Mouse (Mus musculus): ENCODE measurements around the gene Pltp. TPM values are rescaled to one million over a fixed set of nuclear protein-coding genes. Genes with fewer than 3 reads are reported as not detected.

The Pltp gene
- polyA plus RNA-seq, 1 experiment = 51.8 TPM

- Histone ChIP-seq H3K4me1 (ENCODE audit: control insufficient read depth, insufficient read depth, insufficient read length) (no peaks in the 10 kb centered on the region; the same call in 1 of the 2 replicates), H3K4me3 (ENCODE audit: extremely low read depth, insufficient read depth, insufficient read length) (no peak overlapping the region), H3K36me3 (ENCODE audit: control insufficient read depth, insufficient read depth, low read length) (peaks cover 73% of the 10 kb centered on the region), H3K27me3 (ENCODE audit: control insufficient read depth, insufficient read depth, low read length) (no peaks in the 10 kb centered on the region), H3K27ac (ENCODE audit: insufficient read depth, low read length) (no peak overlapping the region)
- TF ChIP-seq CTCF (IDR thresholded peaks at IDR 0.05; ENCODE audit: extremely low read depth, insufficient read depth, insufficient read length, insufficient replicate concordance) (no peak), POLR2A (IDR thresholded peaks at IDR 0.05; ENCODE audit: low read depth, low read length) (no peak)
- DNase-seq (ENCODE audit: low read depth in 1 of 2, low spot score in 2 of 2) = peak in 1 of 2 experiments; percentile 40
- 94% methylated on average over 7 of the region's 7 CpGs for WGBS
Observed at GRCm38 (mm10) chr2:164898008-164898407, 40.5 kb upstream of the Pltp start.

GRCm38 (mm10) chr2:164895885-164896284 is 38.4 kb upstream of the Pltp start:
- TF ChIP-seq CTCF (IDR thresholded peaks at IDR 0.05; ENCODE audit: extremely low read depth, insufficient read depth, insufficient read length, insufficient replicate concordance) (no peak), POLR2A (IDR thresholded peaks at IDR 0.05; ENCODE audit: low read depth, low read length) (no peak)
- H3K4me1 ChIP-seq (ENCODE audit: control insufficient read depth, insufficient read depth, insufficient read length) = no peaks in the 10 kb centered on the region; the same call in 1 of the 2 replicates
- no peak for DNase-seq (ENCODE audit: low read depth in 1 of 2, low spot score in 2 of 2)
- peaks cover 76% of the 10 kb centered on the region for H3K36me3 ChIP-seq (ENCODE audit: control insufficient read depth, insufficient read depth, low read length)
- 93% methylated on average over 6 of the region's 6 CpGs for WGBS
- no peak overlapping the region for H3K4me3 ChIP-seq (ENCODE audit: extremely low read depth, insufficient read depth, insufficient read length)
- no peak overlapping the region for H3K27ac ChIP-seq (ENCODE audit: insufficient read depth, low read length)
- H3K27me3 ChIP-seq (ENCODE audit: control insufficient read depth, insufficient read depth, low read length) = no peaks in the 10 kb centered on the region

- no peak for TF ChIP-seq POLR2A (IDR thresholded peaks at IDR 0.05; ENCODE audit: low read depth, low read length)
- no peak for TF ChIP-seq CTCF (IDR thresholded peaks at IDR 0.05; ENCODE audit: extremely low read depth, insufficient read depth, insufficient read length, insufficient replicate concordance)
- Histone ChIP-seq H3K27ac (ENCODE audit: insufficient read depth, low read length) (no peak overlapping the region), H3K36me3 (ENCODE audit: control insufficient read depth, insufficient read depth, low read length) (peaks cover 80% of the 10 kb centered on the region), H3K4me3 (ENCODE audit: extremely low read depth, insufficient read depth, insufficient read length) (no peak overlapping the region), H3K27me3 (ENCODE audit: control insufficient read depth, insufficient read depth, low read length) (no peaks in the 10 kb centered on the region), H3K4me1 (ENCODE audit: control insufficient read depth, insufficient read depth, insufficient read length) (no peaks in the 10 kb centered on the region)
- WGBS = 84% methylated on average over 1 of the region's 1 CpGs
- no peak for DNase-seq (ENCODE audit: low read depth in 1 of 2, low spot score in 2 of 2)
Observed at GRCm38 (mm10) chr2:164894644-164895043, 37.1 kb upstream of the Pltp start.

GRCm38 (mm10) chr2:164894048-164894447 is 36.5 kb upstream of the Pltp start:
- WGBS = 83% methylated on average over 5 of the region's 5 CpGs
- Histone ChIP-seq H3K27ac (ENCODE audit: insufficient read depth, low read length) (no peak overlapping the region), H3K4me3 (ENCODE audit: extremely low read depth, insufficient read depth, insufficient read length) (no peak overlapping the region), H3K4me1 (ENCODE audit: control insufficient read depth, insufficient read depth, insufficient read length) (no peaks in the 10 kb centered on the region), H3K27me3 (ENCODE audit: control insufficient read depth, insufficient read depth, low read length) (no peaks in the 10 kb centered on the region), H3K36me3 (ENCODE audit: control insufficient read depth, insufficient read depth, low read length) (peaks cover 81% of the 10 kb centered on the region)
- DNase-seq (ENCODE audit: low read depth in 1 of 2, low spot score in 2 of 2) = no peak
- no peak for TF ChIP-seq POLR2A (IDR thresholded peaks at IDR 0.05; ENCODE audit: low read depth, low read length)
- TF ChIP-seq CTCF (IDR thresholded peaks at IDR 0.05; ENCODE audit: extremely low read depth, insufficient read depth, insufficient read length, insufficient replicate concordance) = no peak

- no peaks in the 10 kb centered on the region for H3K27me3 ChIP-seq (ENCODE audit: control insufficient read depth, insufficient read depth, low read length)
- no peaks in the 10 kb centered on the region for H3K4me1 ChIP-seq (ENCODE audit: control insufficient read depth, insufficient read depth, insufficient read length)
- no peak for DNase-seq (ENCODE audit: low read depth in 1 of 2, low spot score in 2 of 2)
- no peak overlapping the region for H3K4me3 ChIP-seq (ENCODE audit: extremely low read depth, insufficient read depth, insufficient read length)
- TF ChIP-seq POLR2A (IDR thresholded peaks at IDR 0.05; ENCODE audit: low read depth, low read length) = no peak
- no peak for TF ChIP-seq CTCF (IDR thresholded peaks at IDR 0.05; ENCODE audit: extremely low read depth, insufficient read depth, insufficient read length, insufficient replicate concordance)
- H3K27ac ChIP-seq (ENCODE audit: insufficient read depth, low read length) = no peak overlapping the region
- WGBS = 90% methylated on average over 6 of the region's 6 CpGs
- H3K36me3 ChIP-seq (ENCODE audit: control insufficient read depth, insufficient read depth, low read length) = peaks cover 82% of the 10 kb centered on the region
Observed at GRCm38 (mm10) chr2:164892696-164893216, 35.2 kb upstream of the Pltp start.

GRCm38 (mm10) chr2:164891908-164892695 is 34.6 kb upstream of the Pltp start:
- TF ChIP-seq CTCF (IDR thresholded peaks at IDR 0.05; ENCODE audit: extremely low read depth, insufficient read depth, insufficient read length, insufficient replicate concordance) = no peak
- no peak for TF ChIP-seq POLR2A (IDR thresholded peaks at IDR 0.05; ENCODE audit: low read depth, low read length)
- no peak overlapping the region for H3K27ac ChIP-seq (ENCODE audit: insufficient read depth, low read length)

More at GRCm38 (mm10) chr2:164891908-164892695, 34.6 kb upstream of the Pltp start:
- DNase-seq (ENCODE audit: low read depth in 1 of 2, low spot score in 2 of 2) = no peak
- peaks cover 81% of the 10 kb centered on the region for H3K36me3 ChIP-seq (ENCODE audit: control insufficient read depth, insufficient read depth, low read length)
- WGBS = 91% methylated on average over 15 of the region's 15 CpGs
- H3K27me3 ChIP-seq (ENCODE audit: control insufficient read depth, insufficient read depth, low read length) = no peaks in the 10 kb centered on the region
- no peak overlapping the region for H3K4me3 ChIP-seq (ENCODE audit: extremely low read depth, insufficient read depth, insufficient read length)
- no peaks in the 10 kb centered on the region for H3K4me1 ChIP-seq (ENCODE audit: control insufficient read depth, insufficient read depth, insufficient read length)

Data from spleen, adult 2 months (tissue).